Mouse (Mus musculus): ENCODE results near the gene Senp1.

GRCm38 (mm10) chr15:98074521-98074920, 19.0 kb downstream of the Senp1 start:
- TF ChIP-seq POLR2A (IDR thresholded peaks at IDR 0.05; ENCODE audit: insufficient read length, low read depth) (no peak), CEBPB (IDR thresholded peaks at IDR 0.05; ENCODE audit: insufficient read depth, poor library complexity, severe bottlenecking) (no peak), TCF12 (IDR thresholded peaks at IDR 0.05; ENCODE audit: insufficient read depth, poor library complexity, severe bottlenecking) (no peak), SRF (IDR thresholded peaks at IDR 0.05; ENCODE audit: control insufficient read depth, insufficient read length, low read depth) (no peak), E2F4 (IDR thresholded peaks at IDR 0.05; ENCODE audit: insufficient read depth) (no peak), TCF3 (IDR thresholded peaks at IDR 0.05; ENCODE audit: insufficient read length, low read depth) (no peak), MAX (IDR thresholded peaks at IDR 0.05; ENCODE audit: low read depth) (no peak), USF1 (IDR thresholded peaks at IDR 0.05; ENCODE audit: low read depth) (no peak), POLR2AphosphoS2 (IDR thresholded peaks at IDR 0.05; ENCODE audit: insufficient read length, low read depth) (no peak), MYOG (IDR thresholded peaks at IDR 0.05; ENCODE audit: control insufficient read depth in 1 of 3, insufficient read depth in 1 of 3, insufficient read length in 2 of 3, low read depth in 2 of 3) (no peak), MYOD1 (IDR thresholded peaks at IDR 0.05; ENCODE audit: control insufficient read depth in 1 of 3, insufficient read length in 2 of 3, low read depth in 2 of 3) (no peak)

Measured in myocyte (in vitro differentiated cells).